In genomic region chr1:54896109-54897085, GRCm38 (mm10) we compare ENCODE assay signal across 7 mouse cellular contexts. TPM values are rescaled to one million over a fixed set of nuclear protein-coding genes. Genes with fewer than 3 reads are reported as not detected.
DNase-seq lines count a peak whose midpoint lies in the region; ATAC-seq lines count a peak whose summit lies in the region.

No protein-coding gene starts in this region.

- intact Hi-C loops in left cerebral cortex, postnatal 4 days (cut with DNase I), result no loop called here

- peak; percentile 41 for DNase-seq in left cerebral cortex, adult 11 months (ENCODE audit: low spot score)
- DNase-seq in left cerebral cortex, postnatal 4 days, result no peak
- DNase-seq in layer of hippocampus, adult 18-20 months (ENCODE audit: low spot score in 2 of 2), result peak; percentile 61 to 70
- DNase-seq in urinary bladder, postnatal 4 days (ENCODE audit: low spot score in 2 of 2), result no peak
- DNase-seq in retina, postnatal 1 day, result no peak

- peak; percentile 82 for ATAC-seq in common myeloid progenitor, adult 5-6 weeks (replicated peaks; ENCODE audit: low read depth, poor library complexity, severe bottlenecking)
- ATAC-seq in megakaryocyte, adult 5-6 weeks (ENCODE audit: poor library complexity, severe bottlenecking), result peak; percentile 65

RNA-seq across cellular contexts. Expression of gene Ankrd44, which starts 29.8 kb away (rescaled TPM):
- total RNA-seq in left cerebral cortex, postnatal 4 days (2021), result 10 to 100 TPM; 88.1 to 88.4 TPM
- 38.8 and 51.0 TPM in 2 replicates for total RNA-seq in common myeloid progenitor, adult 5-6 weeks (2017)
- total RNA-seq in layer of hippocampus, adult 18-20 months (2021), result 10 to 100 TPM; 11.1 to 12.6 TPM
- 205 and 209 TPM in 2 replicates for total RNA-seq in megakaryocyte, adult 5-6 weeks (2015)
- 124 and 138 TPM in 2 replicates for total RNA-seq in megakaryocyte, adult 5-6 weeks (2017)

Comparison
In these comparisons a context has a peak if more than half of its experiments do, and no peak if none do; other contexts are left out.
1. DNase-seq: peak in left cerebral cortex, adult 11 months (single experiment) and layer of hippocampus, adult 18-20 months (2 of 2); none in left cerebral cortex, postnatal 4 days (single experiment), urinary bladder, postnatal 4 days (0 of 2) and retina, postnatal 1 day (single experiment).